Mouse (Mus musculus) layer of hippocampus, adult 9-11 months (tissue): ENCODE data around the gene Cdc5l.
"Not testable (repeated sequence)": the region's sequence is repeated elsewhere in the genome, so short reads cannot be mapped to it uniquely, and the experiment has no call there.

ENCODE experiments used
- DNase-seq: peaks from one replicate; pipeline ENCODE4 v3.0.0; 2022

Gene Cdc5l

GRCm38 (mm10) chr17:45432706-45433398, 685 bp downstream of the Cdc5l start:
- peak; percentile 20 for DNase-seq

GRCm38 (mm10) chr17:45432007-45432406, 1.5 kb downstream of the Cdc5l start:
- DNase-seq = no peak

- no peak for DNase-seq
Observed at GRCm38 (mm10) chr17:45417387-45417786, 16.1 kb downstream of the Cdc5l start.

GRCm38 (mm10) chr17:45411617-45412016, 21.9 kb downstream of the Cdc5l start:
- DNase-seq = not testable (repeated sequence)

GRCm38 (mm10) chr17:45408719-45409118, 24.8 kb downstream of the Cdc5l start:
- no peak for DNase-seq

- no peak for DNase-seq
Observed at GRCm38 (mm10) chr17:45406281-45406680, 27.3 kb downstream of the Cdc5l start.

GRCm38 (mm10) chr17:45403207-45403606, 30.3 kb downstream of the Cdc5l start:
- DNase-seq = peak; percentile 34

GRCm38 (mm10) chr17:45402601-45403000, 30.9 kb downstream of the Cdc5l start:
- no peak for DNase-seq

GRCm38 (mm10) chr17:45402126-45402525, 31.4 kb downstream of the Cdc5l start:
- DNase-seq = no peak

- no peak for DNase-seq
Observed at GRCm38 (mm10) chr17:45401126-45401905, 32.2 kb downstream of the Cdc5l start.

GRCm38 (mm10) chr17:45398021-45398420, 35.5 kb downstream of the Cdc5l start:
- no peak for DNase-seq

- no peak for DNase-seq
Observed at GRCm38 (mm10) chr17:45397541-45397940, 36.0 kb downstream of the Cdc5l start.

- DNase-seq = no peak
Observed at GRCm38 (mm10) chr17:45394612-45395011, 38.9 kb downstream of the Cdc5l start.

- no peak for DNase-seq
Observed at GRCm38 (mm10) chr17:45393765-45394164, 39.8 kb downstream of the Cdc5l start.

GRCm38 (mm10) chr17:45389896-45390295, 43.6 kb downstream of the Cdc5l start:
- DNase-seq = no peak

- no peak for DNase-seq
Observed at GRCm38 (mm10) chr17:45386986-45387385, 46.6 kb downstream of the Cdc5l start.

- DNase-seq = no peak
Observed at GRCm38 (mm10) chr17:45383305-45383704, 50.2 kb downstream of the Cdc5l start.

- DNase-seq = no peak
Observed at GRCm38 (mm10) chr17:45379271-45379784, 54.2 kb downstream of the Cdc5l start.

GRCm38 (mm10) chr17:45377323-45377722, 56.2 kb downstream of the Cdc5l start:
- DNase-seq = no peak

GRCm38 (mm10) chr17:45373987-45374608, 59.4 kb downstream of the Cdc5l start:
- DNase-seq = peak; percentile 59

GRCm38 (mm10) chr17:45371042-45371441, 62.5 kb downstream of the Cdc5l start:
- DNase-seq = no peak

- DNase-seq = no peak
Observed at GRCm38 (mm10) chr17:45370535-45370934, 63.0 kb downstream of the Cdc5l start.

GRCm38 (mm10) chr17:45364871-45365270, 68.7 kb downstream of the Cdc5l start:
- DNase-seq = no peak

- DNase-seq = no peak
Observed at GRCm38 (mm10) chr17:45360950-45361349, 72.6 kb downstream of the Cdc5l start.
